Mouse (Mus musculus): Measurements from ENCODE around the gene 2310061I04Rik. TPM values are rescaled to one million over a fixed set of nuclear protein-coding genes. Genes with fewer than 3 reads are reported as not detected.
A peak's percentile ranks its signal among the peaks of the same experiment; 100 is the strongest.

The 2310061I04Rik gene
- polyA plus RNA-seq, 1 experiment, result 36.9 TPM

GRCm38 (mm10) chr17:35900636-35901035, 3.4 kb upstream of the 2310061I04Rik start:
- peaks cover 18% of the 10 kb centered on the region for H3K4me1 ChIP-seq (ENCODE audit: control insufficient read depth, insufficient read depth, low read length)
- no peak overlapping the region for H3K4me3 ChIP-seq (ENCODE audit: insufficient read depth, low read length)
- no peak overlapping the region for H3K27ac ChIP-seq (ENCODE audit: insufficient read depth, low read depth, low read length)
- TF ChIP-seq CTCF (IDR thresholded peaks at IDR 0.05; ENCODE audit: low read depth, low read length) (no peak), POLR2A (IDR thresholded peaks at IDR 0.05; ENCODE audit: borderline replicate concordance, low read depth, low read length) (no peak)

- peak overlapping the region; percentile 46 for H3K4me3 ChIP-seq (ENCODE audit: insufficient read depth, low read length)
- 0 out of 2 replicates have a peak, but pooled peaks have one; percentile 14 for TF ChIP-seq CTCF (IDR thresholded peaks at IDR 0.05; ENCODE audit: low read depth, low read length)
- no peak for TF ChIP-seq POLR2A (IDR thresholded peaks at IDR 0.05; ENCODE audit: borderline replicate concordance, low read depth, low read length)
- H3K27ac ChIP-seq (ENCODE audit: insufficient read depth, low read depth, low read length), result no peak overlapping the region
- H3K4me1 ChIP-seq (ENCODE audit: control insufficient read depth, insufficient read depth, low read length), result peaks cover 18% of the 10 kb centered on the region
Observed at GRCm38 (mm10) chr17:35897644-35898573, 678 bp upstream of the 2310061I04Rik start.

- Histone ChIP-seq H3K27ac (ENCODE audit: insufficient read depth, low read depth, low read length) (no peak overlapping the region), H3K4me1 (ENCODE audit: control insufficient read depth, insufficient read depth, low read length) (no peaks in the 10 kb centered on the region), H3K4me3 (ENCODE audit: insufficient read depth, low read length) (no peak overlapping the region)
- no peak for TF ChIP-seq POLR2A (IDR thresholded peaks at IDR 0.05; ENCODE audit: borderline replicate concordance, low read depth, low read length)
- TF ChIP-seq CTCF (IDR thresholded peaks at IDR 0.05; ENCODE audit: low read depth, low read length), result no peak
Observed at GRCm38 (mm10) chr17:35887725-35888124, 9.5 kb downstream of the 2310061I04Rik start.

- no peak for TF ChIP-seq POLR2A (IDR thresholded peaks at IDR 0.05; ENCODE audit: borderline replicate concordance, low read depth, low read length)
- no peak for TF ChIP-seq CTCF (IDR thresholded peaks at IDR 0.05; ENCODE audit: low read depth, low read length)
- H3K4me3 ChIP-seq (ENCODE audit: insufficient read depth, low read length), result no peak overlapping the region
- H3K27ac ChIP-seq (ENCODE audit: insufficient read depth, low read depth, low read length), result no peak overlapping the region
- H3K4me1 ChIP-seq (ENCODE audit: control insufficient read depth, insufficient read depth, low read length), result peaks cover 6% of the 10 kb centered on the region
Observed at GRCm38 (mm10) chr17:35883777-35884176, 13.5 kb downstream of the 2310061I04Rik start.

GRCm38 (mm10) chr17:35882924-35883323, 14.3 kb downstream of the 2310061I04Rik start:
- TF ChIP-seq CTCF (IDR thresholded peaks at IDR 0.05; ENCODE audit: low read depth, low read length), result no peak
- TF ChIP-seq POLR2A (IDR thresholded peaks at IDR 0.05; ENCODE audit: borderline replicate concordance, low read depth, low read length), result no peak
- H3K27ac ChIP-seq (ENCODE audit: insufficient read depth, low read depth, low read length), result no peak overlapping the region
- no peak overlapping the region for H3K4me3 ChIP-seq (ENCODE audit: insufficient read depth, low read length)
- H3K4me1 ChIP-seq (ENCODE audit: control insufficient read depth, insufficient read depth, low read length), result peaks cover 6% of the 10 kb centered on the region

GRCm38 (mm10) chr17:35879245-35880057, 17.8 kb downstream of the 2310061I04Rik start, which contains the start of gene Dhx16:
Dhx16 (plus strand) TSS chr17:35879819.
- H3K27ac ChIP-seq (ENCODE audit: insufficient read depth, low read depth, low read length), result peak within 1 kb of the TSS; percentile 62
- H3K4me3 ChIP-seq (ENCODE audit: insufficient read depth, low read length), result peak within 1 kb of the TSS; percentile 90
- 0 out of 2 replicates have a peak, but pooled peaks have one; percentile 24 for TF ChIP-seq CTCF (IDR thresholded peaks at IDR 0.05; ENCODE audit: low read depth, low read length)
- no peak for TF ChIP-seq POLR2A (IDR thresholded peaks at IDR 0.05; ENCODE audit: borderline replicate concordance, low read depth, low read length)
- peaks cover 6% of the 10 kb centered on the region for H3K4me1 ChIP-seq (ENCODE audit: control insufficient read depth, insufficient read depth, low read length)

GRCm38 (mm10) chr17:35874721-35875120, 22.5 kb downstream of the 2310061I04Rik start:
- Histone ChIP-seq H3K4me1 (ENCODE audit: control insufficient read depth, insufficient read depth, low read length) (peaks cover 14% of the 10 kb centered on the region), H3K27ac (ENCODE audit: insufficient read depth, low read depth, low read length) (no peak overlapping the region)
- TF ChIP-seq POLR2A (IDR thresholded peaks at IDR 0.05; ENCODE audit: borderline replicate concordance, low read depth, low read length) (no peak), CTCF (IDR thresholded peaks at IDR 0.05; ENCODE audit: low read depth, low read length) (no peak)

GRCm38 (mm10) chr17:35873774-35874519, 23.3 kb downstream of the 2310061I04Rik start:
- H3K27ac ChIP-seq (ENCODE audit: insufficient read depth, low read depth, low read length), result peak overlapping the region; percentile 2; the same call in 1 of the 2 replicates
- TF ChIP-seq CTCF (IDR thresholded peaks at IDR 0.05; ENCODE audit: low read depth, low read length), result peak; percentile 77; the same call in 1 of the 2 replicates
- no peak for TF ChIP-seq POLR2A (IDR thresholded peaks at IDR 0.05; ENCODE audit: borderline replicate concordance, low read depth, low read length)
- H3K4me1 ChIP-seq (ENCODE audit: control insufficient read depth, insufficient read depth, low read length), result peaks cover 14% of the 10 kb centered on the region
- peak overlapping the region; percentile 21 for H3K4me3 ChIP-seq (ENCODE audit: insufficient read depth, low read length)

More at GRCm38 (mm10) chr17:35874721-35875120, 22.5 kb downstream of the 2310061I04Rik start:
- H3K4me3 ChIP-seq (ENCODE audit: insufficient read depth, low read length), result no peak overlapping the region

Measured in bone marrow macrophage, adult 2 months (primary cell).